Mouse (Mus musculus) lung, postnatal 0 days (tissue): Measurements from ENCODE around the gene Ldlrad1.

Experiments
- CTCF ChIP-seq: IDR thresholded peaks from 2 replicates; pipeline ENCODE4 v1.5.1; 2016; ENCODE audit warnings: antibody characterized with exemption, mild to moderate bottlenecking
- EP300 ChIP-seq: IDR thresholded peaks from 2 replicates; pipeline ENCODE4 v1.6.1; 2016; ENCODE audit warnings: antibody characterized with exemption, mild to moderate bottlenecking, control low read depth

DNA sequence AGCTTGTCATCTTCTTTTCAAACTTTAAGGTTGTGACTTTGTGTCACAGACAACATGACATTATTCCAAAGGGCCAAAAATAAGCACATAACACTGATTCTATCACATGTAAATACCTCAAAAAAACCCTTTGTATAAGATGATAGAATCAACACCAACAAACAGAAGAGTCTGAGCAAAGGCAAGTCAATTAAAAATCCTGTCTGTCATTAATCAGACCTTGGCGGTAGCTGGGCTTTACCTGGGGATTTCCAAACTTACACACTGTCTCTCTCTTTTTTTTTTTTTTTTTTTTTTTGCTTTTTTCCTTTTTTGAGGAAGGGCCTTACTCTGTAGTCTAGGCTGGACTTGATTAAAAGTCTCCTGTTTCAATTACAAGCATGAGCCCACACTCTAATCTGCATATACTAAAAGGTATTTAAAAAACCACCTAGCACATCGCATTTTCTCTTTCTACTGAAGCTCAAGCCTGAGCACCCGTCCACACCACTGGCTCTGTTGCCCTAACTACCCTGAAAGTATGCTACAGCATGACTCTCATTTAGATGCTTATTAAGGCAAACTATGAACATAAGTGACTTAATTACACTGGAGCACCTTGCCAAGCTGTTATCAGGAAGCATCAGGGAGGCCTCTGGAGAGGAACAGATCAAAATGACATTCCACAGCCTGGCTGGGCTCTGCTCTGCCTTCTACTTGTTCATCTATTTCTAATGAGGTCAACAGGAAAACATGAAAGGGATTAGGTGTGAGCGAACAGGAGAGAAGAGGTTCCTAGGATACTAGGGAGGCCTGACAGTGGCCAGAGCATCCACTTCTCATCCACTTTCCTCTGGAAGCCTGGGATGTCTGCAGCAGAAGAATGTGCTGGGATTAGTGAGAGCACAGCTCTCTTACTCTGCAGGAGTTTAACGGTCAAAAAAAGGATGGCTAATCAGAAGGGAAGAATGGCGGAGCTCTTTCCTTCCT is 34.7 kb downstream of the Ldlrad1 start:
- TF ChIP-seq CTCF = no peak
- no peak for TF ChIP-seq EP300
